In genomic region chr3:31260329-31260963, GRCm38 (mm10) we compare ENCODE assay signal across 8 mouse cellular contexts. TPM values are rescaled to one million over a fixed set of nuclear protein-coding genes. Genes with fewer than 3 reads are reported as not detected.
A peak's percentile ranks its signal among the peaks of the same experiment; 100 is the strongest.
DNase-seq lines count a peak whose midpoint lies in the region; ATAC-seq and TF ChIP-seq lines count a peak whose summit lies in the region.

No protein-coding gene starts in this region.

- peak; percentile 85 for ATAC-seq in forebrain, embryonic 11.5 days (replicated peaks; ENCODE audit: low FRiP score)
- peak; percentile 69 for ATAC-seq in lung, postnatal 0 days
- ATAC-seq in megakaryocyte progenitor cell, adult 5-6 weeks (replicated peaks; ENCODE audit: poor library complexity) = no peak

- no peak overlapping the region for H3K9ac ChIP-seq in forebrain, embryonic 11.5 days (ENCODE audit: low read length)
- no peak overlapping the region for H3K9ac ChIP-seq in lung, postnatal 0 days (replicated peaks; ENCODE audit: low read depth)

- H3K27ac ChIP-seq in forebrain, embryonic 11.5 days (ENCODE audit: low read depth, low read length) = peak overlapping the region; percentile 48
- no peak overlapping the region for H3K27ac ChIP-seq in lung, postnatal 0 days (ENCODE audit: low read length)

- no peak overlapping the region for H3K4me2 ChIP-seq in forebrain, embryonic 11.5 days (ENCODE audit: low read depth, low read length, severe bottlenecking)
- no peak overlapping the region for H3K4me2 ChIP-seq in lung, postnatal 0 days (replicated peaks; ENCODE audit: low read depth, low read length)

- H3K36me3 ChIP-seq in forebrain, embryonic 11.5 days (ENCODE audit: control insufficient read depth, insufficient read depth, low read length) = no peaks in the 10 kb centered on the region
- H3K36me3 ChIP-seq in lung, postnatal 0 days (ENCODE audit: insufficient read depth, low read length) = no peaks in the 10 kb centered on the region

- no peak for TF ChIP-seq EP300 in lung, postnatal 0 days (IDR thresholded peaks at IDR 0.05)

- H3K4me1 ChIP-seq in forebrain, embryonic 11.5 days (replicated peaks; ENCODE audit: control insufficient read depth, insufficient read depth, low read length) = peaks cover 11% of the 10 kb centered on the region; the same call in 1 of the 2 replicates
- H3K4me1 ChIP-seq in lung, postnatal 0 days (ENCODE audit: insufficient read depth, low read depth, low read length) = no peaks in the 10 kb centered on the region

- no peaks in the 10 kb centered on the region for H3K9me3 ChIP-seq in forebrain, embryonic 11.5 days (ENCODE audit: control insufficient read depth, low read length)
- no peaks in the 10 kb centered on the region for H3K9me3 ChIP-seq in lung, postnatal 0 days (ENCODE audit: low read length)

- no peaks in the 10 kb centered on the region for H3K27me3 ChIP-seq in forebrain, embryonic 11.5 days (ENCODE audit: control insufficient read depth, insufficient read depth, low read length)
- H3K27me3 ChIP-seq in lung, postnatal 0 days (replicated peaks; ENCODE audit: insufficient read depth, low read length) = no peaks in the 10 kb centered on the region

- TF ChIP-seq CTCF in lung, postnatal 0 days (IDR thresholded peaks at IDR 0.05) = no peak

- WGBS in forebrain, embryonic 11.5 days = 13% methylated on average over 7 of the region's 7 CpGs
- WGBS in lung, postnatal 0 days = 15% methylated on average over 7 of the region's 7 CpGs

- DNase-seq in urinary bladder, postnatal 36 days (ENCODE audit: low spot score in 2 of 2) = peak; percentile 7 to 30
- DNase-seq in urinary bladder, postnatal 4 days (ENCODE audit: low spot score in 2 of 2) = no peak
- DNase-seq in forebrain, embryonic 11.5 days (ENCODE audit: low spot score) = peak; percentile 70
- DNase-seq in kidney, adult 18-20 months = peak; percentile 36
- DNase-seq in lung, postnatal 0 days (ENCODE audit: low spot score) = peak; percentile 37
- no peak for DNase-seq in left cerebral cortex, adult 8-10 months (ENCODE audit: low spot score in 2 of 2)
- DNase-seq in ovary, postnatal 14 days (ENCODE audit: low spot score) = no peak

- H3K4me3 ChIP-seq in forebrain, embryonic 11.5 days (ENCODE audit: low read depth, low read length) = no peak overlapping the region
- H3K4me3 ChIP-seq in lung, postnatal 0 days (ENCODE audit: low read depth, low read length) = no peak overlapping the region

RNA-seq across cellular contexts. Expression of gene Slc7a14, which starts 49.7 kb away (rescaled TPM):
- 0.23 and 0.40 TPM in 2 replicates for polyA plus RNA-seq in forebrain, embryonic 11.5 days (2014; fragmentation: Nextera tagmentation; extraction: Ambion mirVana)
- polyA plus RNA-seq in lung, postnatal 0 days (2015; fragmentation: Nextera tagmentation; extraction: Ambion mirVana) = 0.05 and 0.07 TPM in 2 replicates
- 10 to 100 TPM; 58.9 to 67.3 (median 61.7) TPM for total RNA-seq in left cerebral cortex, adult 8-10 months (2022)
- 0.07 and 0.17 TPM in 2 replicates for total RNA-seq in megakaryocyte progenitor cell, adult 5-6 weeks (2015)
- not detected in 2 replicates for total RNA-seq in megakaryocyte progenitor cell, adult 5-6 weeks (2017)

Comparison
In these comparisons a context has a peak if more than half of its experiments do, and no peak if none do; other contexts are left out.
1. DNase-seq: peak in urinary bladder, postnatal 36 days (2 of 2), forebrain, embryonic 11.5 days (single experiment), kidney, adult 18-20 months (single experiment) and lung, postnatal 0 days (single experiment); none in urinary bladder, postnatal 4 days (0 of 2), left cerebral cortex, adult 8-10 months (0 of 2) and ovary, postnatal 14 days (single experiment).
2. RNA of gene Slc7a14, which starts 49.7 kb away (total RNA-seq): 58.9 to 67.3 TPM in left cerebral cortex, adult 8-10 months; 0.07 to 0.17 TPM in megakaryocyte progenitor cell, adult 5-6 weeks; every median in the first group is over 10 times any median in the second.